Mouse (Mus musculus) liver, postnatal 0 days (tissue): ENCODE measurements around the gene Snupn. TPM values are rescaled to one million over a fixed set of nuclear protein-coding genes. Genes with fewer than 3 reads are reported as not detected.

Experiments
- ATAC-seq: fragments of 200-750 bp; cut with Nextera tagmentation; 2 replicates; pipeline ENCODE4 v1.8.0; 2017; ENCODE audit warnings: mild to moderate bottlenecking, moderate library complexity
- DNase-seq: peaks from one replicate; pipeline ENCODE4 v3.0.0-alpha.2; 2016
- H3K27ac ChIP-seq: fragments of 300-500 bp; sonication (generic); 2 replicates; pipeline ENCODE4 v1.5.1; 2014; ENCODE audit warnings: antibody characterized with exemption, moderate library complexity, mild to moderate bottlenecking, low read depth
- H3K27me3 ChIP-seq: fragments of 300-500 bp; sonication (generic); 2 replicates; pipeline ENCODE4 v1.6.1; 2014; ENCODE audit warnings: low read length, control low read depth, mixed read lengths; ENCODE audit not compliant: insufficient read depth
- H3K36me3 ChIP-seq: fragments of 300-500 bp; sonication (generic); replicated peaks from 2 replicates; pipeline ENCODE4 v1.6.1; 2014; ENCODE audit warnings: mild to moderate bottlenecking, control low read depth, low read length, moderate library complexity, mixed read lengths; ENCODE audit not compliant: insufficient read depth
- H3K4me1 ChIP-seq: fragments of 300-500 bp; sonication (generic); 2 replicates; pipeline ENCODE4 v1.6.1; 2014; ENCODE audit warnings: antibody characterized with exemption, mild to moderate bottlenecking, control low read depth; ENCODE audit not compliant: insufficient read depth
- H3K4me2 ChIP-seq: fragments of 300-500 bp; sonication (generic); 2 replicates; pipeline ENCODE4 v1.6.1; 2014; ENCODE audit warnings: low read depth, mild to moderate bottlenecking, low read length, moderate library complexity, mixed read lengths
- H3K4me3 ChIP-seq: fragments of 300-500 bp; sonication (generic); 2 replicates; pipeline ENCODE4 v1.5.1; 2014; ENCODE audit warnings: low read depth, low read length
- H3K9ac ChIP-seq: fragments of 300-500 bp; sonication (generic); replicated peaks from 2 replicates; pipeline ENCODE4 v1.6.1; 2014; ENCODE audit warnings: mild to moderate bottlenecking, moderate library complexity
- H3K9me3 ChIP-seq: fragments of 300-500 bp; sonication (generic); 2 replicates; pipeline ENCODE4 v1.6.1; 2016; ENCODE audit warnings: mild to moderate bottlenecking, control low read depth, low read length, mixed read lengths
- CTCF ChIP-seq: sonication (generic); IDR thresholded peaks from 2 replicates; pipeline ENCODE4 v1.5.1; 2016; ENCODE audit warnings: antibody characterized with exemption, low read depth
- EP300 ChIP-seq: IDR thresholded peaks from 2 replicates; pipeline ENCODE4 v1.6.1; 2016; ENCODE audit warnings: antibody characterized with exemption, low read depth, mild to moderate bottlenecking
- WGBS: fragments of 180-500 bp; shearing (Covaris S2); extraction: QIAGEN DNeasy Blood & Tissue Kit; methylation state at CpG from one replicate; pipeline ENCODE4 v1.1.7; 2014; ENCODE audit not compliant: insufficient replicate concordance; 5-methylcytosine and 5-hydroxymethylcytosine counted together
- polyA plus RNA-seq: library from polyadenylated mRNA; unstranded; fragments of >200 nt; fragmentation: Nextera tagmentation; extraction: Ambion mirVana; gene quantifications from 2 replicates; pipeline ENCODE4 v1.2.1, GENCODE M21; 2015

Snupn gene
- polyA plus RNA-seq, 1 experiment from 2014 or later: 7.7 TPM

DNA sequence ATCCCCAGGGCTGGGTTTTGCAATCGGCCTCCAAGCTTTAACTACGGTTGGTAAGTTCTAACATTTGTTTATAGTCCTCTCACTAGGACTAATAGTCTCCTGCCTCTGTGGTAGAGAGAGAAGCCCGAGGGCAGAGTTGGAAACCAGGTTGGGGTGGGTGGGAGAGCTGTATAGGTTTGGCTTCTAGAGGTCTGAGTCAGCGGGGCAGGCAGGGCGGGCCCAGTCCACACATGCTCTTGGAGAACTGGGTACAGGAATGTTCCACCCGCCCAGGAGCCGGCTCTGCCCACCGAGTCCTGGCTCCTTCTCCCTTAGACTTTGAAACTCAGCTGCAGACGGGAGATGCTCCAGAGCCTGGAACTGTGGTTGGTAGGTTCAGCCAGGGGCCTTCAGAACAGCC lies 36.7 kb upstream of the Snupn start:
- Histone ChIP-seq H3K9ac (no peak overlapping the region), H3K27me3 (no peaks in the 10 kb centered on the region), H3K36me3 (peaks cover 9% of the 10 kb centered on the region), H3K4me2 (no peak overlapping the region), H3K4me1 (peaks cover 6% of the 10 kb centered on the region), H3K4me3 (no peak overlapping the region), H3K9me3 (no peaks in the 10 kb centered on the region), H3K27ac (no peak overlapping the region)
- ATAC-seq (no peak), DNase-seq (no peak)
- 82% methylated on average over 9 of the region's 9 CpGs for WGBS
- no peak for TF ChIP-seq CTCF
- no peak for TF ChIP-seq EP300

DNA sequence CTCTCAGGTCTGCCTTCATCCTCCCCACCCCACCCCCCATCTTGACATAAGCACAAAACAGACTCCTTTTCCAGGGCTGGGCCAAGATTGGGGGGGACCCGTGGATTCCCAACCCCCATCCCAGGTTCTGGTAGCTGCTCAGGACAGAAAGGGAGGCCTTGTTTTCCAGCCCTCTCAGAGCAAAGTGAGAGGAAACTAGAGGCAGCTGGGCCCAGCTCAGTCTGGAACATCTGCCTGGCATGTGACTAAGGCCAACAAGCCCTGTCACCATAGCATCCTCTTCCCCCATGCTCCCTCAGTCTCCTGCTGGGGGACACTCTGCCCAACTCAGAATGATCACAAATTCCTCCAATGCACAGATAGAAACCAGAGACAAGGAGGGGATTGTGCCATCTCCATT lies 35.6 kb upstream of the Snupn start:
- no peak for TF ChIP-seq EP300
- no peak overlapping the region for H3K27ac ChIP-seq
- H3K4me1 ChIP-seq: no peaks in the 10 kb centered on the region; the same call in 1 of the 2 replicates
- H3K4me3 ChIP-seq: no peak overlapping the region
- no peak overlapping the region for H3K4me2 ChIP-seq
- H3K9ac ChIP-seq: no peak overlapping the region
- no peaks in the 10 kb centered on the region for H3K9me3 ChIP-seq
- H3K36me3 ChIP-seq: peaks cover 9% of the 10 kb centered on the region
- ATAC-seq (no peak), DNase-seq (no peak)
- no peaks in the 10 kb centered on the region for H3K27me3 ChIP-seq
- 88% methylated on average over 1 of the region's 1 CpGs for WGBS

DNA sequence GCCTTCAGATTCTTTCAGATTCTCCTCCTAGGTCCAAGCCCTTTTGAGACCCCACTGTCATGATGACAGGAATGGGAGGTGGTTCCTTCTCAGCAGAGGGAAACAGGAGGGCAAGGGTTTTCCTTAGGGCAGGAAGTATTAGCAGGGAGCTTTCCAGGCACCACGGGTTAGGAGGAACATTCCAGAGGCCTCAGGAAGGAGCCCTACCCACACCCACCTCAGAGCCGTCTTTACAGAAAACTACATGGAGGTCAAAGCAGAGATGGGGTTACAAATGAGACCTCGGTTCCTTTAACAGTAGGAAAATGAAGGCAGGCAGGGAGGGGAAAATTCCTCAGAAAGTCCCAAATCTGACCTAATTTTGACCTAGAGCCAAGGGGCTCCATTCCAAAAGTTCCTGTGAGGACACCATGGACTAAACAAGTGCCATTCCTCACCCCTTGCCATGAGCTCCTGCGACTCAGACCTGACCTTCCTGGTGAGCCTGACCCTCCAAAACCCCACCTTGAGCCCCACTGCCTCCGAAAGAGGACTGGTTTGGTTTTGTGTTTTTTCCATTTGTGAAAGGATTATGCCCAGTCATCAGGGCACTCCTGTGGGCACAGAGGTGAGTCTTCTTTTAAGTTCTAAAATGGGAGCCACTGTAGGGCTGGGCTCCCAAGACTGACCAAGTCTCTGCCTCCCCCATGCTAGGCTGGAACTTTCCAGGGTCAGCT lies 34.8 kb upstream of the Snupn start:
- Histone ChIP-seq H3K4me2 (no peak overlapping the region), H3K4me3 (no peak overlapping the region), H3K27ac (no peak overlapping the region), H3K4me1 (no peaks in the 10 kb centered on the region; the same call in 1 of the 2 replicates), H3K9me3 (no peaks in the 10 kb centered on the region), H3K27me3 (no peaks in the 10 kb centered on the region), H3K36me3 (peaks cover 11% of the 10 kb centered on the region), H3K9ac (no peak overlapping the region)
- DNase-seq (no peak), ATAC-seq (no peak)
- no peak for TF ChIP-seq EP300
- TF ChIP-seq CTCF: no peak
- 62% methylated on average over 5 of the region's 5 CpGs for WGBS

GRCm38 (mm10) chr9:56917131-56917530 lies 33.5 kb upstream of the Snupn start:
- Histone ChIP-seq H3K4me1 (no peaks in the 10 kb centered on the region; the same call in 1 of the 2 replicates), H3K27me3 (no peaks in the 10 kb centered on the region), H3K36me3 (peaks cover 11% of the 10 kb centered on the region), H3K9me3 (peaks cover 4% of the 10 kb centered on the region; the same call in 1 of the 2 replicates), H3K4me3 (no peak overlapping the region), H3K9ac (no peak overlapping the region), H3K27ac (no peak overlapping the region), H3K4me2 (no peak overlapping the region)
- no peak for ATAC-seq
- no peak for TF ChIP-seq CTCF
- no peak for TF ChIP-seq EP300
- 73% methylated on average over 2 of the region's 2 CpGs for WGBS
- DNase-seq: no peak

GRCm38 (mm10) chr9:56918466-56918865 lies 32.2 kb upstream of the Snupn start:
- DNase-seq (no peak), ATAC-seq (no peak)
- WGBS: 91% methylated on average over 13 of the region's 13 CpGs
- TF ChIP-seq EP300 (no peak), CTCF (no peak)
- no peak overlapping the region for H3K27ac ChIP-seq
- peaks cover 4% of the 10 kb centered on the region for H3K4me1 ChIP-seq
- peaks cover 4% of the 10 kb centered on the region; the same call in 1 of the 2 replicates for H3K9me3 ChIP-seq
- H3K4me3 ChIP-seq: no peak overlapping the region
- H3K27me3 ChIP-seq: no peaks in the 10 kb centered on the region
- peaks cover 11% of the 10 kb centered on the region for H3K36me3 ChIP-seq
- H3K4me2 ChIP-seq: no peak overlapping the region
- no peak overlapping the region for H3K9ac ChIP-seq

DNA sequence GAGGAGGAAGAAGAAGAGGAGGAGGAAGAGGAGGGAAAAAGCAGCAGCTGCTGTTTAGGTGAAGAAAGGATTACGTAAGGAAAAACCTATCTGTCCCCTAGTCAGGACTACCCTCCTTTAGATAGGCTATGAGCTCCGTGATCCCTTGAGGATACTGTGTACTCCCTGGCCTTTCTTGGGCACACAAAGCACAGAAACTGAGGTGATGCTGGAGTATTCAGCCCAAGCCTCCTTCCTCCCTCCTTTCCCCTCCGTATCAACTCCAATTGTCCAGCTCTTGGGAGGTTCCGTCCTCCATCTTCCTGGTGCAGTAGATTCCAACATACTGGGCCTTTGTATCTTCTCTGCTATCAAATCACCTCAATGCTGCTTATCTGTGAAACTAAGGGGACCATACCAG lies 27.9 kb upstream of the Snupn start:
- no peak overlapping the region for H3K9ac ChIP-seq
- 80% methylated on average over 4 of the region's 4 CpGs for WGBS
- H3K4me1 ChIP-seq: peaks cover 24% of the 10 kb centered on the region
- TF ChIP-seq CTCF (no peak), EP300 (no peak)
- 0 out of 2 replicates have a peak, but pooled peaks cover 6% of the 10 kb centered on the region for H3K36me3 ChIP-seq
- DNase-seq (no peak), ATAC-seq (no peak)
- no peak overlapping the region for H3K27ac ChIP-seq
- no peak overlapping the region for H3K4me3 ChIP-seq
- peaks cover 4% of the 10 kb centered on the region; the same call in 1 of the 2 replicates for H3K9me3 ChIP-seq
- peak overlapping the region; percentile 83 for H3K4me2 ChIP-seq
- no peaks in the 10 kb centered on the region for H3K27me3 ChIP-seq
